Mouse (Mus musculus): Measurements from ENCODE around the gene Adamtsl3. TPM values are rescaled to one million over a fixed set of nuclear protein-coding genes. Genes with fewer than 3 reads are reported as not detected.

Gene Adamtsl3
- polyA plus RNA-seq, 1 experiment, result not detected

DNA sequence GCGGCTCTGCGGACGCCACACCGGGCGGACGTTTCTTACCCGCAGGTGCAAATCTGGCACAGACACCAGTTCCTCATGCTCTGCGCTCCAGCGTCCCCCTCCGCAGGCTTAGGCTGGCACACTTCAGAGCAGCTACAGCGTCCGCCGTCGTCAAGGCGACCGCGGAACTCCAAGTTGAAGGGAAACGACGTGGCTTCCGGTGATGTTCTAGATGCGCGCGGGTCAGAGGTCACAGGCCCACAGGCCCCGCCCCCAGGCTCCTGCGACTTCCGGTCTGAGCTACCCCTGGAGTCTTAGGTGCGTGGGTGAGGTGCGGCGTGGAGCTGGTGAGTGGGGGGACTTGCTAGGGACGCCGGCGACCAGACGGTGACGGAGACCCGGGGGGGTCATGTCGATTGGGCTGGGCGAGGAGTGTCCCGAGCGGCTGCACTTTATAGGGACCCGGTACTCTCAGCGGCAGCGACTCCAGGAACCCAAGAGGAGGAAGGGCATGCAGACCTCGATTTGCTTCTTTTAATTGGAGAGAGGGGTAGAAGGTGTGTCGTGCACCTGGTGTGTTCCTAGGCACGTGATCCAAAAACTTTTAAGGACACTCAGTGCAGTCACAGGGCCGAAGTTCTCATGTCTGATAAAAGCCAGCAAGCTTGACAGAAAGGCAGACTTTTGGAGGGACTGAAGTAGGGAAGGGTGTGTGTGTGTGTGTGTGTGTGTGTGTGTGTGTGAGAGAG, 313.0 kb downstream of the Adamtsl3 start, which contains the start of the genes Saxo2 and Efl1:
Gene Saxo2 (minus strand): TSS at position 176 of the 728 bp plus-strand sequence.
Gene Efl1 (plus strand): TSS at position 262 of the 728 bp plus-strand sequence.
- peak within 1 kb of the TSS; percentile 86 for H3K4me3 ChIP-seq (ENCODE audit: insufficient read depth, low read length)
- TF ChIP-seq CTCF (IDR thresholded peaks at IDR 0.05; ENCODE audit: low read depth, low read length), result no peak
- no peak for TF ChIP-seq POLR2A (IDR thresholded peaks at IDR 0.05; ENCODE audit: borderline replicate concordance, low read depth, low read length)
- H3K27ac ChIP-seq (ENCODE audit: insufficient read depth, low read depth, low read length), result 0 out of 2 replicates have a peak within 1 kb of the TSS, but pooled peaks have one; percentile 8
- H3K4me1 ChIP-seq (ENCODE audit: control insufficient read depth, insufficient read depth, low read length), result peaks cover 10% of the 10 kb centered on the region

GRCm38 (mm10) chr7:82649081-82649445, 313.6 kb downstream of the Adamtsl3 start:
- Histone ChIP-seq H3K27ac (ENCODE audit: insufficient read depth, low read depth, low read length) (no peak overlapping the region), H3K4me3 (ENCODE audit: insufficient read depth, low read length) (peak overlapping the region; percentile 86), H3K4me1 (ENCODE audit: control insufficient read depth, insufficient read depth, low read length) (peaks cover 10% of the 10 kb centered on the region)
- no peak for TF ChIP-seq CTCF (IDR thresholded peaks at IDR 0.05; ENCODE audit: low read depth, low read length)
- no peak for TF ChIP-seq POLR2A (IDR thresholded peaks at IDR 0.05; ENCODE audit: borderline replicate concordance, low read depth, low read length)

Other genes starting within 250 kb of the Adamtsl3 start
- gene Sh3gl3, start 161.9 kb upstream of the Adamtsl3 start, polyA plus RNA-seq (2012; ENCODE audit: insufficient read depth, insufficient read length, missing spikeins), result not detected in 2 replicates